Mouse (Mus musculus): Measurements from ENCODE around the gene Gpr153.

The Gpr153 gene

DNA sequence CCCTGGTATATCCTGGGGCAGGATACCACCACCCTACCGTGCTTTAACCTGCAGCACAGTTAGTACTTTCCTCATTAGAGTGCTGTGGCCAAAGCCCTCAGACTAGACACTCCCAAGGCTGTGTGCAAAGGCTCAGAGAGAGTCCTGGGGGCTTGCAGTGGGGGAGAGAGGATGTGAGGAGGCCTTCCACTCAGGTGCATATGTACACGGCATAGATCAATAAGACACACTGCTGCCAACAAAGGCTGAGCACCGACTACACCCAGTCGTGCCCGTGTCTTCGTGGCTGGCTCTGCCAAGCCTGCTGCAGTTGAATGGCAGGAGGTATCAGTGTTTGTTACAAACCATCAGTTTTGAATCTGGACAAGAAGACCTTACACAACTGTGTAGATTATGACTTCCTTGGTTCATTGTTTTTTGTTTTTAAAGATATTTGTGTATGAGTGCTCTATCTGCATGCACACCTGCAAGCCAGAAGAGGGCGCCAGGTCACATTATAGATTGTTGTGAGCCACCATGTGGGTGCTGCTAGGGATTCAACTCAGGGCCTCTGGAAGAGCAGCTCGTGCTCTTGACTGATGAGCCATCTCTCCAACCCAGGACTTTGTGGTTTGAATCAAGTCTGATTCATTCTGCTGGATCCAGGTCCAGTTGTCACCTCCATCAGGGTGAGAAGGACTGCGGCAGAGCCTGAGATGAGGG is 9.0 kb upstream of the Gpr153 start:
- peak; percentile 77 for DNase-seq (ENCODE audit: low read depth, low spot score)

DNA sequence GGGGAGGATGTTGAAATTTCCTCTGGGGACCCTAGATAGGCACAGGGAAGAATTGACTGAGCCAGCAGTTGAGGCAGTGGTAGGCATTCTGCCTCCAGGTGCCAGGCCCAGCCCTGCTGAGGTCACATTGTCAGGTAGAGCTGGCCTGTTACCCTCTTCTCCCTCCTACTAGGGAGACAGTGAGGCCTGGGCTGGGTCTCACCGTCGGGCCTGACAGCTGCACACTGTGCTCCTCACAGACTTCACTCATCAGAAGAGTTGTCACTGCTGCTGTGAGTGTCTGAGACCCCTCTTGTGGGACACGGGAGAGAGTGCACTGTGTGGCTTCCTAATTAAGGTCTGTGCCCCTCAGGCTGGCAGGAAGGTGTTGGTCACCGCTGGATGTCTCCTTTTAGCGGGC is 8.2 kb upstream of the Gpr153 start:
- no peak for DNase-seq (ENCODE audit: low read depth, low spot score)

DNA sequence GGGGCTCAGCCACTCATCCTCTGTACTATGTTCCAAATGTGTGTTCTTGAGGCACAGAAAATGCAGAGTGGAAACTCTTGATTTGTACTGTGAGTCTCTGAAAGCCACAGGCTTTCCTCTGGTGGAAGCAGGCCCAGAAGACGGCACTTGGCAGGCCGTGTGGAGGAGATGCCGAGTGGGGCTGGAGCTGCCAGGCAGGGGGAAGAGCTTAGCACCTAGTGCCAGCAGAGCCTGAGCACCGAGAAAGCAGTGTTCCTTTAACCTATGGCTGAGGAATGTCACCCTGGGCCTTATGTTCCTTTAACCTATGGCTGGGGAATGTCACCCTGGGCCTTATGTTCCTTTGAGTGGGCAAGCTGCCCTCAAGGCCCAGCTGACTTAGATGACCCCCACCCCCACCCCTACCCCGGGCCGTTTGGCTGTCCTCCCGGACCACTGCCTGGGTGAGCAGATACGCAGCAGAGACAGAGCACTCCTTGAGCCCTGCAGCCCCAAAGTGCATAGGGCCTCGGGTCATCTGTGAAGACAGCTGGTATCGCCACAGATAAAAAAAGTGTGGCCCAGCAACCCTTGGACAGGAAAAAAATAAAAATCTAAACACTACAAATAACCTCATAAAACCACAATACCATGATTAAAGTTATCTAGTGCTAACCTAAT is 7.7 kb upstream of the Gpr153 start:
- DNase-seq (ENCODE audit: low read depth, low spot score) = no peak

DNA sequence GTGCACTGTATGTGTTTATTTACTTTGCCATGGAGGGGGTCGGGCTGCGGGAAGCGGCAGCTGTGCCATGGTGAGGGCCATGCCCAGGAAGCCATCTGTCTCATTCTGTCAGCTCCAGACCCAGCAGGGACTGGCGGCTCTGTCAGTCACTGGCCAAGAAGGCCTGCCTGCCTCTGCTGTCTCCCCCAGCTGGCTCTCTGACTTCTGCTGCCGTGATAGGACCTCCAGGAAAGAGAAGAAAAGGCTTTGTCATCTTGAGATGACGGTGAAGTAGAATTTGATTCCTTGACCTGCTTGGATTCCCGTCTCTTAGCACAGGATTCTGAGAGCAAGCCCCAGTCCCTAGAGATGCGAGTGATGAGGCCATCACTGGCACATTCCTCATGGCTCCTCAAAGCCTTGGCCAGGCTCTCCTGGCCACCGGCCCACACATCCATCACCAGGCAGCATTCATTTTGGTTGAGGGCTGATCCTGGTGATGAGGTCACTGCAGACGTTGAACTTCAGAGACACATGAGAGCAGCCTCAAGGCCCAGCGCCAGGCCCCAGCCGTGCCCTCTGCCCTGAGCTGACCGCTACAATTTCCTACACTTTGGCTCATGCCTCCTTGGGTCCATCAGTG is 6.2 kb upstream of the Gpr153 start:
- DNase-seq (ENCODE audit: low read depth, low spot score) = no peak

DNA sequence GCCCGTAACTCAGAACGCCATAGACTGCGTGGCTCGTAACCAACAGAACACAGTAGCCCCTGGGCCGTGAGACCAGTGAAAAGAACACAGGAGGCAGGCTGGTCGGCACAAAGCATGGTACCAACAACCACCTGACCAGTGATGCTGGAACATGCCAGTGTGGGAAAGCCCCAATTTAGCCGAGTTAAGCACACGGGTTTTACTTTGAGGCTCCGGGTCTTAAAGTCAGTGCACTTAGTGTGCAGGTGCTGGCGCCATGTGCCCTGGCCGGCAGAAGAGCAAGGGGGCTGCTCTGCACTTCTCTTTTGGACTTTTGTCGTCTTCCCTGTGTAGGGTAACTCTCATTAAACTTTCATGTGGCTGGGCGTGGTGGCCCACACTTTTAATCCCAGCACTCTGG is 4.1 kb upstream of the Gpr153 start:
- DNase-seq (ENCODE audit: low read depth, low spot score) = no peak

DNA sequence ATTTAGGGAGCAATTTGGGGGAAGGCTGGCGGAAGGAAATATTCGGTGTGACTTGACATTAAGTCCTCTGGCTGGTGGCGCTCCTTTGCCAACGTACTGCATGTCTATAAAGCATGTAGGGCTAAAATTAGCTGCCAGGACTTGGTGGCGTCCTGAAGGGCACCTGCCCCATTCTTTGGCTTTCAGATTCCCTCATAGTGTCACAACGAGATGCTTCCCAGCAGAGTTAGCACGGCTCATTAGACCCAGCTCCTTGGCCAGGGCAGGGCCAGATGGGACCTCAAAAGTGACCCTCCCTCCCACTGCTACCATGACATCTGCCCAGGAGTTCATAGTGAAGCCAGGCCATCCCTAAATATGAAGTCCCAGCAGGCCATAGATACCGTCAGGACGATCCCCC is 3.4 kb upstream of the Gpr153 start:
- no peak for DNase-seq (ENCODE audit: low read depth, low spot score)

DNA sequence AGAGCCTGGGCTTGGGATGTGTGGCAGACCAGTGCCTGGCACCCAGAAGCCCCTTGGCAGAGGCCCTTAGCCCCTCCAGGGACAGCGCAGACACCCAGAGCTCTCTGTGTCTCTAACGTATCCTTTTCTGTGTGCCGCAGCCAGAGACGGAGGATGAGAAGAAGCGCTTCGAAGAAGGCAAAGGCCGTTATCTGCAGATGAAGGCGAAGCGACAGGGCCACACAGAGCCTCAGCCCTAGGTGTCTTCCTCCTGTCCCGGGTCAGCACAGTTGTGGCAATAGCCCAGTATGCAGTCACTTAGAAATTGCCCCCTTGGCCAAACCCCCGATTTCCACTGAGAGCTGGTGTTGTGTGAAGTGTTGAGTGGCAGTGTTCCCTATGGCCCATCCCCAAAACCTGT is 2.7 kb upstream of the Gpr153 start:
- no peak for DNase-seq (ENCODE audit: low read depth, low spot score)

DNA sequence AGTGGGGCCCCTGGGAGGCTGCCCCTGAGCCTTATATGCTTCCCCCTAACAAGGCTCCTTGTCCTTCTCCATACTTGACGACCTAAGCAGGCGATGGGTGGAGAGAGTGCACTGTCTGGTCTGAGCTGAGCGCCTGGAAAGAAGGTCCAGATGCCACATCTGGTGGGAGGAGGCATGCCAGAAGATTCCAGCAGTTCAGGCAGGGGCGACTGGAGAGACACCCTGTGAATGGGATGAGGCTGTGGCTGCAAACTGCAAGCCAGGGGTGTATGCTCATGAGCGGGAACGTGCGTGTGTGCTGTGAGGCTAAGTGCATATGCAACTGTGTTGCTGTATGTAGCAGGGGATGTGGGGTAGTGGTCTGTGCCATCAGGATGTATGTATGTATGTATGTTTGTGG is 2.0 kb upstream of the Gpr153 start:
- no peak for DNase-seq (ENCODE audit: low read depth, low spot score)

DNA sequence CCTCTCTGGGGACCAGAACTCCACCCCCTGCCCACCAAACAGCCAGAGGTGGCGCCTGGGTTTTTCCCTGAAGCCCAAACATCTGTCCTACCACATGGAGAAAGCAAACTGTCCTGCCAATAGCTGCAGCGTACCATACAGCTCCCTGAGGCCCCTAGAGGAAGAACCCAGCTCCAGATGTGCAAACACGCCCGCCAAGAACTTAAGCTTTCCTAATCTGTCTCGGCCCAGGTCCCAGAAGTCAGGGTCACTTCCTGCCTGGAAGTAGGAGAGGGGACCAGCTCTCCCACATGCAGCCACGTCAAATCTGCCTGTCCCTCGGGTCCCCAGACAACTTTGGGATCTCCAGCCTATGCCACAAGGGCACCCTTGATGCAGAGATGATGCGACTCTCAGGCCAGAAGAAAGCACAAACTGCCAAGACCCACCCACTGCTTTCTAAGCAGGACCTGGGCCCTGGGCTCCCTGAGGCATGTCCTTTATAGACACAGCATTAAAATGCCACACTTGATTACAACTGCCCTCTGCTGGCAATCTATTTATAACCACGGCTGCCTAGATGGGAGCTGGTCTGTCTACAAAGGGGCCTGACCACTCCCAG is 1.5 kb upstream of the Gpr153 start:
- no peak for DNase-seq (ENCODE audit: low read depth, low spot score)

DNA sequence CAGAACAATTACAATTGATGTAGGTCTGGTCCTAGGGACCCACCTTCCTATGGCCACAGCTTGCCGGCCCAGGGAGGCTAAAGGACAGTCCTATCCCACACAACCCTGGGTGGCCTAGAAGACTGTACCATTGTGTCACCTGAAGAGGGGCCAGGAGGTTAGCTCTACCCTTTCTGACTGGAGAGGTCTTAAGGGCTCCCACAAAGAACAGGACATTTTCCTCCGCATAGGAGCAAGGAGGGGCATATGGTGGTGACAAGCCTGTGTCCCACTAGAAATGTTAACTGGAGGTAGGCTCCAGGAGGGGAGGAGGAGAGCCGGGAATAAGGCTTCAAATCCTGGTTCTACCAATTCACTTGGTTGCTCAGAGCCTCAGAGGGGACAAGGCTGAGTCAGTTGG is 841 bp upstream of the Gpr153 start:
- DNase-seq (ENCODE audit: low read depth, low spot score) = no peak

DNA sequence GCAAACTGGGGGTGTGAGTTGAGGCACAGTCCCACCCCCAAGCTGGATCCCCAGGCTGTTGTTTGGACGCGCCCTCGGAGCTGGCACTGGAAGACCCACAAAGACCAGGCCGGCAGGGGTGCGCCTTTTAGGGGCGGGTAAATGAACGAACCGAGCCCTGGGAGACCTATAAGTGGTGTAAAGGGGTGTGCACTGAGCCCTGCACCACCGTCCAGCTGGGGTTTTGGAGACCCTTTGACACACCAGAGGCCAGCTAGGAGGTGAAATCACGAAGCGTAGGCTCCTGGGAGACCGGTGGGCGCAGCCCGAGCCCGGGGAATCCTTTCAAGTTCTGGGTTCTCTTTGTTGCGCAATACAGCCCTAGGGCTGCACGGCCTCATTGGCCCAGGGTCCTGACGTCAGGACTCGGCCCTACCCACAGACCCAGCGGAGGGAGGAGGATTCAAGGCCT is 674 bp downstream of the Gpr153 start:
- DNase-seq (ENCODE audit: low read depth, low spot score) = peak; percentile 70

DNA sequence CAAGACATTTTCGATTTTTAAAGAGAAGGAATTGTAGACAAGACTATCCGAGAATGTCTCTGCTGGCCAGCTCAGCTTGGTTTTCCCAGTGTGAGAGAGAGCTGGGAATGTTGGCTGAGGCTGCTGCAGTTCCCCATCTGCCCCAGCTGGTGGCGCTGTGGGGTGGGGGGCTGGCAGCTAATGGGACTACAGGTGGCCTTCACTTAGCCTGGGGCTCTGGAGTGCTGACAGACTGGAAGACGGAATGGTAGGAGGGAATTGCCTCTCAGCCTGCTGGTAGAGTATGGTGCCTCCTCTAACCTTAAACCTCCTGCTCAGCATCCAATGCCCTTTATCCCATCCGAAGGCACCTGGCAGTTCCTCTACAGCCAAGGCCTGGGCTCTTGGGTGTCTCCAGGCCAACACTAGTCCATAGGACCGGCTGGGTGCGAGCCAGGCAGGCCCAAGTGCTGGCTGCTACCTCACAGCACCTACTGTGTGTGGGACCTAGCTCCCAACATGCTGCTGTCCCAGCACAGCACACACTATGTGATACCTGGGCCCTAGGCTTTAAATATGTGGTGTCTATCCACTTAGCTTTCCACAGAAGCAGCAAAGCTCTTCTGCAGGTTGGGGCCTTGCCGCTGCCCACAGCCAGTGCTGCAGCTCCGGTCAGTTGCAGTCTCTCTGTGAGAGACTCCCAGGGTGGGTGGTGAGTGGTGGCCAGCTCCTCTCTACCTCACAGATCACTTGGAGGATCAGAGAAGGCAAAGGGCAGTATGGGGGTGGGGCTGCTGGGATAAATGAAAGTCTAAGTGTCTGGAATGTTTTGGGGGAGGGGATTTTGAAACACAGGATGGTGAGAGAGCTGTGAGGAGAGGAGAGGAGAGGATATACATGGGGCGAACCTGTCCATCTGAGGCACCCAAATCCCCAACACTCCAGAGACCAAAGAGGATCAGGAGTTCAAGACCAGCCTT is 2.6 kb downstream of the Gpr153 start:
- DNase-seq (ENCODE audit: low read depth, low spot score) = peak; percentile 71

DNA sequence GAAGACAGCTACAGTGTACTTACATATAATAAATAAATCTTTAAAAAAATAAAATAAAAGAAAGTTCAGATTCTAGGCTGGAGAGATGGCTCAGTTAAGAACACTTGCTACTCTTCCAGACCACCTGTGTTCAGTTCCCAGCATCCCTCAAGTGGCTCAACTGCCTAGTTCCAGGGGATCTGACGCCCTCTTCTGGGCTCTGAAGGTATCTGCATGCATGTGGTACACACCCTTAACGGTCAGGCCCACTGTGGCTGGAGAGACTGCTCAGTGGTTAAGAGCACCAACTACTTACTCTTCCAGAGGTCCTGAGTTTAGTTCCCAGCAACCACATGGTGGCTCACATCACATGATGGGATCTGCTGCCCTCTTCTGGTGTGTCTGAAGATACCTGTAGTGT is 3.9 kb downstream of the Gpr153 start:
- peak; percentile 91 for DNase-seq (ENCODE audit: low read depth, low spot score)

DNA sequence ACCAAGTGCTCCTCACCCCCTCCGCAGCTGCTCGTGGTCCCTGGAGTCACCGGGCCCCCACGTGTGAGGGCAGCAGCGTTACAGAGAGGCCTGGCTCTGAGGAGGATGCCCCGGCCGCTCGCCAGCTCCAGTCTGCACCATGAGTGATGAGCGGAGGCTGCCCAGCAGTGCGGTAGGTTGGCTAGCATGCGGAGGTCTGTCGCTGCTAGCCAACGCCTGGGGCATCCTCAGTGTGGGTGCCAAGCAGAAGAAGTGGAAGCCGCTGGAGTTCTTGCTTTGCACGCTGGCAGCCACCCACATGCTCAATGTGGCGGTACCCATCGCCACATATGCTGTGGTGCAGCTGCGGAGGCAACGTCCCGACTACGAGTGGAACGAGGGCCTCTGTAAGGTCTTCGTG is 5.0 kb downstream of the Gpr153 start:
- DNase-seq (ENCODE audit: low read depth, low spot score) = no peak

DNA sequence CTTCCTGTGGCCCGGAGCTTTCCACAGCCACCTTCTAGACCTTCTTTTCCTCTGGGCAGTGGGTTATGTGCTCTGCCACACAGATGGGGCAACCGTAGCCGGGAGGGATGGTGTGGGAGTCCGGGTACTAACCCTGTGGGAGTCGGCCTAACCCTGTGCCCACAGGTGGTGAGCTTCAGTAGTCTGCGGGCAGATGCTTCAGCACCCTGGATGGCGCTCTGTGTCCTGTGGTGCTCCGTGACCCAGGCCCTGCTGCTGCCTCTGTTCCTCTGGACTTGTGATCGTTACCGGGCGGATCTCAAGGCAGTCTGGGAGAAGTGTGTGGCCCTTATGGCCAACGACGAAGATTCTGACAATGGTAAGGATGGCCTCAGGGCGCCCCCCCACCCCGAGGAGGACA is 7.6 kb downstream of the Gpr153 start:
- no peak for DNase-seq (ENCODE audit: low read depth, low spot score)

DNA sequence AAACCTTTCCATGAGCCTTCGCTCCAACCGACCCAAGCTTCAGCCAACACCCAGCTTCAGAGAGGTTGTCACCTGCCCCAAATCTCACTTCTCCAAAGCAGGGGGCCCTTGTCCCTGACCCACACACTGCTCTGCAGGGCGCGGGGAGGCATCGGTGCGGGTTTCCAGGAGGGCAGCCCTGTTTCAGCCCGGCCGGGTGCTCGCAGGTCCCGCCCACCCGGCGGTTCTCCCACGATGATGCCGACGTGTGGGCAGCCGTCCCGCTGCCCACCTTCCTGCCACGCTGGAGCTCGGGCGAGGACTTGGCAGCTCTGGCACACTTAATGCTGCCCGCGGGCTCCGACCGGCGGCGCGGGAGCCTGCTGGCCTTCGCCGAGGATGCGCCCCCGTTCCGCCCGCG is 8.7 kb downstream of the Gpr153 start:
- no peak for DNase-seq (ENCODE audit: low read depth, low spot score)

DNA sequence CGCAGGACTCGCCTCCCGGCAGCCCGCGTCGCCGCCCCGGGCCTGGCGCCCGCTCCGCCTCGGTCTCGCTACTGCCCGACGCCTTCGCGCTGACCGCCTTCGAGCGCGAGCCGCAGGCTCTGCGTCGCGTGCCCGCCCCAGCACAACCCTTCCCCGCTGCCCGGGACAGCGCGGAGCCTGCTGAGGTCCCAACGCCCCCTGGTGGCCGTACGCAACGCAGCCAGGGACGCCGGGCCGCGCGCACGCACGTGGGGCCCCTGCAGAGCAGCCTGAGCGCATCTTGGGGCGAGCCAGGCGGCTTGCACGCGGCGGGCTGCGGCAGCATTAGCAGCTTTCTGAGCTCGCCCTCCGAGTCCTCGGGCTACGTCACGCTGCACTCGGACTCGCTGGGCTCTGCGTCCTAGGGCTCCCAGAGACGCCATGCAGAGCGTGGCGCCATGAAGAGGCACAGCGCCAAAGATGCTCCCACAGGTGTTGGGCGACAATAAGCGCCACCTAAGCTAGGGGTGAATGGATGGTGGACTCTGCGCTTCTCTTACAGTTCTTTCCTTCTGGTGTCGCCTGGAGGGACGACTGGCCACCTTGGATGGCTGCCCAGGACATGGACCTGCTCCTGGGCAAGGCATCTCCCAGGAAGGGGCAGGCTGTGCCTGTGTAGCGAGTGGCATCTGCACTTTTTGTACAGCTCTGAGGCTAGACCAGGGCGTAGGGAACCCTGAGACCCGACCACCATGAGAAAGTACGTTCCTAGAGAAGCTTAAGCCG is 9.3 kb downstream of the Gpr153 start:
- DNase-seq (ENCODE audit: low read depth, low spot score) = peak; percentile 81

DNA sequence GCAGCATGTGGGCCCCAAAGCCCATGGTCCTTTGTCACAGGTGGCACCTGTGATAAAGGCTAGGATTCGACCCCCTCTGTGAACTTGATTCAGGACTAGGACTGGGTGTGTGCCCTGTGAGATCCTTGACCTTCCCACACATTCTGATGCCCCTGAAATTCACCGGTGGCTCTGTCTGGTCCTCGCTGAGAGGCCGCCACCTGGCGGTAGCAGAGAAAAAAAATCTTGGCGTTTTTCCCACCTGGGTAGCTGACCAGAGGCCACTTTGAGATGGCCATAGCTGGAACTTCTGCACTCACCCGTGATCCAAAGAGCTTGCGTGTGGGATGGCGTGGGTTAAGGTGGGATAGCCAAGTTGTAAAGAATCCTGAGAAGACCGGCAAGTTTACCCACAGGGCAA is 11.5 kb downstream of the Gpr153 start:
- DNase-seq (ENCODE audit: low read depth, low spot score) = peak; percentile 72

DNA sequence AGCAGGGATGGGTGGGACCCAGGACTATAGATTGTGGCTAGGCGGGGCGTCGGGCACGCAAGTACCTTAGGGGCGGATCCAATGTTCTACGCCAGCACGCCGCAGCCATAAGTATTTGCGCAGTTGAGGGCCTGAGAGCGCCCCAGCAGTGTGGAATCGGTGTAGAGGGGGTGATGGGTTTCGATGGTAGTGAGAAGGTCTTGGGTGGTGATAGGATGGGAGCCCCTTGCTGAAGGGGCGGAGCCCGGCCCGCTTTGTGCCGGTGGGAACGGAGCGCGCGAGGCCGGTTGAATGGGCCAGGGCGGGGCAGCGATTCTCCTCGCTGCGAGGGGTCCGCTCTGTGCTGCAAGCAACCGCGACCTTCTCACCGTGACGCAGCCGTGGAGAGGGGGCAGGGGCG is 12.2 kb downstream of the Gpr153 start:
- DNase-seq (ENCODE audit: low read depth, low spot score) = peak; percentile 84

DNA sequence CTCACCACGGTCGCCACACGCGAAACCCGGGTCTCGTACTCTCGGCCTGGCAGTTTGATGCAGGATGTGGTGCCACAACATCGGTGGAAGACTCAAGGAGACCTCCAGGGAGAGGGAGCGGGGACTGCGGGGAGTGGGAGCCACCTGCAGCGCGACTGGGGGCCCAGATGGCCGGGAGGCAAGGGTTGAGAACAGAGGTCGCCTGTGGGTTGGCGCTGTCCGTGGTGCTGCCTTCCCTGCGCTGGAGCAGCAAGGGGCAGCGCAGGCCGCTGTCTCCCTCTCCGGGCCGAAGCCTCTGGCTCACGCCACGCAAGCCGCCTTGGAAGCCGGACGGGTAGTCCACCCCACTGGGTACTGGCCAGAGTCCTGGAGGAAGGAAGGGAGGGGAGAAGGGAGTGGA is 12.9 kb downstream of the Gpr153 start:
- DNase-seq (ENCODE audit: low read depth, low spot score) = peak; percentile 71
